9 mouse cellular contexts compared by ENCODE assay signal in genomic region chr8:84702963-84703465, GRCm38 (mm10). TPM values are rescaled to one million over a fixed set of nuclear protein-coding genes. Genes with fewer than 3 reads are reported as not detected.
DNase-seq lines count a peak whose midpoint lies in the region; ATAC-seq and TF ChIP-seq lines count a peak whose summit lies in the region.
"Had no signal": no experiment of that assay in that cellular context is flagged by ENCODE, and none has a peak within 500 bp of the region (broad histone marks: within the 10 kb centered on the region; RNA-seq: fewer than 3 reads in every experiment).

No protein-coding gene starts in this region.

- peaks cover 75% of the 10 kb centered on the region for H3K4me1 ChIP-seq in heart, embryonic 10.5 days
- peaks cover 15% of the 10 kb centered on the region for H3K4me1 ChIP-seq in neural tube, embryonic 11.5 days (ENCODE audit: control insufficient read depth, insufficient read depth, low read length)
- 0 out of 2 replicates have a peak, but pooled peaks cover 7% of the 10 kb centered on the region for H3K4me1 ChIP-seq in intestine, postnatal 0 days (replicated peaks; ENCODE audit: control insufficient read depth, insufficient read depth, low read length)
- peaks cover 46% of the 10 kb centered on the region for H3K4me1 ChIP-seq in stomach, embryonic 15.5 days

- no peak for ATAC-seq in neural tube, embryonic 11.5 days (ENCODE audit: insufficient read depth, low FRiP score, low TSS enrichment)
- no peak for ATAC-seq in intestine, postnatal 0 days
- no peak for ATAC-seq in stomach, embryonic 15.5 days (ENCODE audit: insufficient read depth, low FRiP score, low read depth)

- H3K27me3 ChIP-seq in heart, embryonic 10.5 days (ENCODE audit: insufficient read depth, poor library complexity, severe bottlenecking) = peaks cover 66% of the 10 kb centered on the region
- peaks cover 70% of the 10 kb centered on the region for H3K27me3 ChIP-seq in neural tube, embryonic 11.5 days (ENCODE audit: control insufficient read depth, insufficient read depth, low read length)
- H3K27me3 ChIP-seq in intestine, postnatal 0 days (replicated peaks; ENCODE audit: control insufficient read depth, insufficient read depth, low read length) = peaks cover 58% of the 10 kb centered on the region
- peaks cover 44% of the 10 kb centered on the region for H3K27me3 ChIP-seq in stomach, embryonic 15.5 days (replicated peaks)

- peak overlapping the region; percentile 23; the same call in 1 of the 2 replicates for H3K4me2 ChIP-seq in neural tube, embryonic 11.5 days (ENCODE audit: low read depth)
- peak overlapping the region; percentile 9; the same call in 1 of the 2 replicates for H3K4me2 ChIP-seq in intestine, postnatal 0 days (replicated peaks; ENCODE audit: low read depth)
- peak overlapping the region; percentile 54 for H3K4me2 ChIP-seq in stomach, embryonic 15.5 days

- H3K4me3 ChIP-seq in heart, embryonic 10.5 days = peak overlapping the region; percentile 53
- H3K4me3 ChIP-seq in neural tube, embryonic 11.5 days (ENCODE audit: low read depth, low read length) = no peak overlapping the region
- H3K4me3 ChIP-seq in intestine, postnatal 0 days (ENCODE audit: low read depth, low read length) = no peak overlapping the region
- H3K4me3 ChIP-seq in stomach, embryonic 15.5 days (replicated peaks) = peak overlapping the region; percentile 29

- no peaks in the 10 kb centered on the region for H3K9me3 ChIP-seq in heart, embryonic 10.5 days
- no peaks in the 10 kb centered on the region for H3K9me3 ChIP-seq in neural tube, embryonic 11.5 days (ENCODE audit: control insufficient read depth, low read length)
- H3K9me3 ChIP-seq in intestine, postnatal 0 days (ENCODE audit: control insufficient read depth) = no peaks in the 10 kb centered on the region
- H3K9me3 ChIP-seq in stomach, embryonic 15.5 days = no peaks in the 10 kb centered on the region

- WGBS in heart, embryonic 10.5 days = 76% methylated on average over 6 of the region's 6 CpGs
- 80% methylated on average over 6 of the region's 6 CpGs for WGBS in neural tube, embryonic 11.5 days
- 89% methylated on average over 6 of the region's 6 CpGs for WGBS in intestine, postnatal 0 days
- WGBS in stomach, embryonic 15.5 days = 77% methylated on average over 6 of the region's 6 CpGs

- no peak for DNase-seq in heart, embryonic 10.5 days (ENCODE audit: low spot score)
- no peak for DNase-seq in heart, postnatal 25 days (ENCODE audit: low spot score)
- DNase-seq in neural tube, embryonic 11.5 days (ENCODE audit: low spot score) = no peak
- DNase-seq in neural tube, embryonic 10.5 days (ENCODE audit: extremely low spot score, low spot score) = no peak
- DNase-seq in B cell, adult 2 months = no peak
- no peak for DNase-seq in kidney, adult 11 months

- H3K27ac ChIP-seq in heart, embryonic 10.5 days = peak overlapping the region; percentile 84
- no peak overlapping the region for H3K27ac ChIP-seq in neural tube, embryonic 11.5 days (ENCODE audit: low read depth, low read length)
- H3K27ac ChIP-seq in intestine, postnatal 0 days (ENCODE audit: low read depth, low read length) = no peak overlapping the region
- H3K27ac ChIP-seq in stomach, embryonic 15.5 days = no peak overlapping the region

- H3K9ac ChIP-seq in neural tube, embryonic 11.5 days (ENCODE audit: low read length) = no peak overlapping the region
- H3K9ac ChIP-seq in intestine, postnatal 0 days (ENCODE audit: low read depth, low read length) = no peak overlapping the region
- H3K9ac ChIP-seq in stomach, embryonic 15.5 days = no peak overlapping the region

- intact Hi-C loops in heart, postnatal 25 days (cut with DNase I) = loop anchor here (5.0 kb wide), 1 partner anchor 34 kb away; no protein-coding TSS in a partner anchor

- no peak for TF ChIP-seq CTCF in intestine, postnatal 0 days (IDR thresholded peaks at IDR 0.05; ENCODE audit: low read depth)

- peaks cover 18% of the 10 kb centered on the region for H3K36me3 ChIP-seq in heart, embryonic 10.5 days
- 0 out of 2 replicates have a peak, but pooled peaks cover 2% of the 10 kb centered on the region for H3K36me3 ChIP-seq in neural tube, embryonic 11.5 days (ENCODE audit: control insufficient read depth, insufficient read depth, low read length)
- peaks cover 11% of the 10 kb centered on the region; the same call in 1 of the 2 replicates for H3K36me3 ChIP-seq in intestine, postnatal 0 days (ENCODE audit: control insufficient read depth, insufficient read depth)
- peaks cover 17% of the 10 kb centered on the region for H3K36me3 ChIP-seq in stomach, embryonic 15.5 days

RNA-seq across cellular contexts. Expression of gene Lyl1, which starts 1.8 kb away (rescaled TPM):
- polyA plus RNA-seq in heart, embryonic 10.5 days (2016; fragmentation: Nextera tagmentation; extraction: Ambion mirVana) = 18.5 and 19.3 TPM in 2 replicates
- 1 to 10 TPM; 4.2 to 4.5 TPM for total RNA-seq in heart, postnatal 25 days (2021)
- polyA plus RNA-seq in neural tube, embryonic 11.5 days (2014; fragmentation: Nextera tagmentation; extraction: Ambion mirVana) = 4.6 and 5.3 TPM in 2 replicates
- polyA plus RNA-seq in intestine, postnatal 0 days (2015; fragmentation: Nextera tagmentation; extraction: Ambion mirVana) = 3.5 and 3.9 TPM in 2 replicates
- polyA plus RNA-seq in stomach, embryonic 15.5 days (2015; fragmentation: Nextera tagmentation; extraction: Ambion mirVana) = 7.1 and 9.7 TPM in 2 replicates

RNA-seq across cellular contexts. Expression of gene Nacc1, which starts 15.4 kb away (rescaled TPM):
- 22.2 and 25.0 TPM in 2 replicates for polyA plus RNA-seq in heart, embryonic 10.5 days (2016; fragmentation: Nextera tagmentation; extraction: Ambion mirVana)
- total RNA-seq in heart, postnatal 25 days (2021) = 10 to 100 TPM; 32.0 to 32.6 TPM
- 26.2 and 27.0 TPM in 2 replicates for polyA plus RNA-seq in neural tube, embryonic 11.5 days (2014; fragmentation: Nextera tagmentation; extraction: Ambion mirVana)
- 9.3 and 9.8 TPM in 2 replicates for polyA plus RNA-seq in intestine, postnatal 0 days (2015; fragmentation: Nextera tagmentation; extraction: Ambion mirVana)
- polyA plus RNA-seq in stomach, embryonic 15.5 days (2015; fragmentation: Nextera tagmentation; extraction: Ambion mirVana) = 15.8 and 17.4 TPM in 2 replicates

RNA-seq across cellular contexts. Expression of gene Trmt1, which starts 16.9 kb away (rescaled TPM):
- polyA plus RNA-seq in heart, embryonic 10.5 days (2016; fragmentation: Nextera tagmentation; extraction: Ambion mirVana) = 59.8 and 64.6 TPM in 2 replicates
- 10 to 100 TPM; 32.6 to 37.6 TPM for total RNA-seq in heart, postnatal 25 days (2021)
- 60.4 and 60.6 TPM in 2 replicates for polyA plus RNA-seq in neural tube, embryonic 11.5 days (2014; fragmentation: Nextera tagmentation; extraction: Ambion mirVana)
- 22.3 and 23.7 TPM in 2 replicates for polyA plus RNA-seq in intestine, postnatal 0 days (2015; fragmentation: Nextera tagmentation; extraction: Ambion mirVana)
- polyA plus RNA-seq in stomach, embryonic 15.5 days (2015; fragmentation: Nextera tagmentation; extraction: Ambion mirVana) = 56.2 and 63.9 TPM in 2 replicates

RNA-seq across cellular contexts. Expression of gene G430095P16Rik, which starts 19.8 kb away (rescaled TPM):
- polyA plus RNA-seq in heart, embryonic 10.5 days (2016; fragmentation: Nextera tagmentation; extraction: Ambion mirVana) = 2.1 and 3.2 TPM in 2 replicates
- under 1 TPM in 1 of 2 experiments, not detected in 1; 0.39 TPM for total RNA-seq in heart, postnatal 25 days (2021)
- polyA plus RNA-seq in neural tube, embryonic 11.5 days (2014; fragmentation: Nextera tagmentation; extraction: Ambion mirVana) = 0.84 and 1.8 TPM in 2 replicates
- 1.0 and 1.5 TPM in 2 replicates for polyA plus RNA-seq in intestine, postnatal 0 days (2015; fragmentation: Nextera tagmentation; extraction: Ambion mirVana)
- 3.5 and 4.1 TPM in 2 replicates for polyA plus RNA-seq in stomach, embryonic 15.5 days (2015; fragmentation: Nextera tagmentation; extraction: Ambion mirVana)
- total RNA-seq: left cerebral cortex, adult 18-20 months had no signal

RNA-seq across cellular contexts. Expression of gene Ier2, which starts 40.4 kb away (rescaled TPM):
- 71.6 and 103 TPM in 2 replicates for polyA plus RNA-seq in heart, embryonic 10.5 days (2016; fragmentation: Nextera tagmentation; extraction: Ambion mirVana)
- 10 to 100 TPM; 14.3 to 18.3 TPM for total RNA-seq in heart, postnatal 25 days (2021)
- 71.6 and 79.4 TPM in 2 replicates for polyA plus RNA-seq in neural tube, embryonic 11.5 days (2014; fragmentation: Nextera tagmentation; extraction: Ambion mirVana)
- 77.3 and 79.4 TPM in 2 replicates for polyA plus RNA-seq in intestine, postnatal 0 days (2015; fragmentation: Nextera tagmentation; extraction: Ambion mirVana)
- polyA plus RNA-seq in stomach, embryonic 15.5 days (2015; fragmentation: Nextera tagmentation; extraction: Ambion mirVana) = 86.4 and 90.3 TPM in 2 replicates

Comparison
In these comparisons a context has a peak if more than half of its experiments do, and no peak if none do; other contexts are left out.
1. H3K4me3 ChIP-seq: peak in heart, embryonic 10.5 days (single experiment) and stomach, embryonic 15.5 days (single experiment); none in neural tube, embryonic 11.5 days (single experiment) and intestine, postnatal 0 days (single experiment).
2. Peak in every context shown above with its lines, with median percentiles within 50 percentile points of each other: H3K4me2 ChIP-seq.